Comparison of ENCODE assay signal across 14 mouse cellular contexts in the genomic region with DNA sequence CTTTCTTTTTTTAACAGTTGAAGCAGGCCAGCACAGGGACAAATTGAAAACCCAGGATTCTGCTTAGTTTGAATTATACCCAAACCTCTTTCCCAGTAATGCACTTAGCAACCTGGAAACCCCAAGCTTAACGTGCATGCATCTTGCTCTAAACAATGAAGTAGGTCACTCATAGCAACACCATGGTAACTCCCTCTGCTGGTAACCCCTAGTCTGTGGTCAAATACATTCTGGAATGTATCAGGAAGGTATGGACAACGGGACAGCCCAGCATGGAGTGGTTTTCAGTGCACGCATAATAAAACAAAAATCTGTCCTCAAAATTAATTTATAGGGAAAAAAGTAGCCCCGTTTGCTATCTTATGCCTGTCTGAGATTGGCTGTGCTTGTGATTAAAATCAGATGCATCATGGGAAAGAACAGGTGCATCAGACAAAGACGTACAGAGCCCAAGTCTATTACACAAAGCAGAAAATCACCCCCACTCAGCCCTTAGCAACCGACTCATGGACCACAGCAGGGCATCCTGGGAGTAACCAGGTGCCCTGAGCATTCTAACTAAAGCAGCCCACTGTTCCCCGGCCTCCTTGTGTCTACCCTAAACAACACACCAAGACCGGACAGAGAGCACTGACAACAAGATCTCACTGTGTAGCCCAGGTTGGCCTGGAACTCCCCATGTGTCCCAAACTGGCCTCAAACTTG.
DNase-seq lines count a peak whose midpoint lies in the region; ATAC-seq and TF ChIP-seq lines count a peak whose summit lies in the region.
"Had no signal": no experiment of that assay in that cellular context is flagged by ENCODE, and none has a peak within 500 bp of the region (broad histone marks: within the 10 kb centered on the region; RNA-seq: fewer than 3 reads in every experiment).

No protein-coding gene starts in this region.

- H3K27me3 ChIP-seq in kidney, postnatal 0 days (ENCODE audit: insufficient read depth, low read length) = no peaks in the 10 kb centered on the region
- H3K27me3 ChIP-seq in forebrain, embryonic 13.5 days = no peaks in the 10 kb centered on the region
- no peaks in the 10 kb centered on the region for H3K27me3 ChIP-seq in hindbrain, embryonic 13.5 days
- H3K27me3 ChIP-seq: CH12.LX; lung, embryonic 15.5 days; midbrain, embryonic 12.5 days had no signal

- H3K4me1 ChIP-seq in kidney, postnatal 0 days (replicated peaks; ENCODE audit: insufficient read depth, low read length) = peaks cover 3% of the 10 kb centered on the region; the same call in 1 of the 2 replicates
- 0 out of 2 replicates have a peak, but pooled peaks cover 7% of the 10 kb centered on the region for H3K4me1 ChIP-seq in forebrain, embryonic 13.5 days
- peaks cover 22% of the 10 kb centered on the region for H3K4me1 ChIP-seq in hindbrain, embryonic 13.5 days (replicated peaks)
- H3K4me1 ChIP-seq: lung, embryonic 15.5 days had no signal

- no peak overlapping the region for H3K9ac ChIP-seq in kidney, postnatal 0 days (ENCODE audit: low read depth, low read length)
- no peak overlapping the region for H3K9ac ChIP-seq in forebrain, embryonic 13.5 days
- H3K9ac ChIP-seq in hindbrain, embryonic 13.5 days = no peak overlapping the region
- H3K9ac ChIP-seq: lung, embryonic 15.5 days; midbrain, embryonic 12.5 days had no signal

- H3K27ac ChIP-seq in kidney, postnatal 0 days = no peak overlapping the region
- no peak overlapping the region for H3K27ac ChIP-seq in forebrain, embryonic 13.5 days
- H3K27ac ChIP-seq in hindbrain, embryonic 13.5 days = 0 out of 2 replicates have a peak overlapping the region, but pooled peaks have one; percentile 35
- H3K27ac ChIP-seq: lung, embryonic 15.5 days; midbrain, embryonic 12.5 days had no signal

- H3K4me3 ChIP-seq in kidney, postnatal 0 days (replicated peaks; ENCODE audit: low read depth, low read length) = no peak overlapping the region
- H3K4me3 ChIP-seq in forebrain, embryonic 13.5 days = no peak overlapping the region
- no peak overlapping the region for H3K4me3 ChIP-seq in hindbrain, embryonic 13.5 days
- H3K4me3 ChIP-seq: lung, embryonic 15.5 days; midbrain, embryonic 12.5 days had no signal

- no peak for ATAC-seq in kidney, postnatal 0 days (replicated peaks; ENCODE audit: low FRiP score, low read depth)
- ATAC-seq in forebrain, embryonic 13.5 days = 0 out of 2 replicates have a peak, but pooled peaks have one; percentile 10
- peak; percentile 38 for ATAC-seq in hindbrain, embryonic 13.5 days (ENCODE audit: low FRiP score)
- ATAC-seq in monocyte, adult 5-6 weeks (replicated peaks; ENCODE audit: insufficient number of reproducible peaks, low FRiP score, low TSS enrichment, poor library complexity, severe bottlenecking) = no peak
- ATAC-seq in granulocyte monocyte progenitor cell, adult 5-6 weeks (replicated peaks; ENCODE audit: poor library complexity, severe bottlenecking) = no peak
- ATAC-seq: inflammation-experienced regulatory T-cells, adult 6 months had no signal

- no peaks in the 10 kb centered on the region for H3K36me3 ChIP-seq in kidney, postnatal 0 days (ENCODE audit: insufficient read depth, low read length)
- no peaks in the 10 kb centered on the region for H3K36me3 ChIP-seq in forebrain, embryonic 13.5 days (ENCODE audit: poor library complexity, severe bottlenecking)
- H3K36me3 ChIP-seq in hindbrain, embryonic 13.5 days = no peaks in the 10 kb centered on the region
- H3K36me3 ChIP-seq: lung, embryonic 15.5 days; midbrain, embryonic 12.5 days had no signal

- peak; percentile 34; the same call in 1 of the 2 replicates for TF ChIP-seq CTCF in kidney, postnatal 0 days (IDR thresholded peaks at IDR 0.05; ENCODE audit: low read depth)

- WGBS in kidney, postnatal 0 days = 79% methylated on average over 8 of the region's 8 CpGs
- 56% methylated on average over 8 of the region's 8 CpGs for WGBS in forebrain, embryonic 13.5 days
- 33% methylated on average over 8 of the region's 8 CpGs for WGBS in hindbrain, embryonic 13.5 days

- H3K9me3 ChIP-seq in kidney, postnatal 0 days (replicated peaks; ENCODE audit: low read length) = no peaks in the 10 kb centered on the region
- H3K9me3 ChIP-seq in forebrain, embryonic 13.5 days (replicated peaks) = no peaks in the 10 kb centered on the region
- H3K9me3 ChIP-seq in hindbrain, embryonic 13.5 days = no peaks in the 10 kb centered on the region
- H3K9me3 ChIP-seq: lung, embryonic 15.5 days; midbrain, embryonic 12.5 days had no signal

- DNase-seq in kidney, postnatal 0 days (ENCODE audit: low spot score) = no peak
- DNase-seq in kidney, postnatal 4 days = no peak
- DNase-seq in retina, embryonic 14.5 days (ENCODE audit: low spot score) = peak; percentile 44
- DNase-seq: thymus, adult 2 months had no signal

- H3K4me2 ChIP-seq in kidney, postnatal 0 days (ENCODE audit: low read length) = no peak overlapping the region
- H3K4me2 ChIP-seq in forebrain, embryonic 13.5 days = no peak overlapping the region
- no peak overlapping the region for H3K4me2 ChIP-seq in hindbrain, embryonic 13.5 days
- H3K4me2 ChIP-seq: heart, embryonic 11.5 days; liver, embryonic 11.5 days; lung, embryonic 15.5 days; midbrain, embryonic 12.5 days had no signal

Comparison
In these comparisons a context has a peak if more than half of its experiments do, and no peak if none do; other contexts are left out.
1. ATAC-seq: peak in forebrain, embryonic 13.5 days (single experiment) and hindbrain, embryonic 13.5 days (single experiment); none in kidney, postnatal 0 days (single experiment), monocyte, adult 5-6 weeks (single experiment) and granulocyte monocyte progenitor cell, adult 5-6 weeks (single experiment).